Mouse (Mus musculus): ENCODE data around the gene Rnh1. TPM values are rescaled to one million over a fixed set of nuclear protein-coding genes. Genes with fewer than 3 reads are reported as not detected.

Rnh1 gene
- polyA plus RNA-seq (2016; fragmentation: Nextera tagmentation; extraction: Ambion mirVana) = 61.0 and 61.9 TPM in 2 replicates

DNA sequence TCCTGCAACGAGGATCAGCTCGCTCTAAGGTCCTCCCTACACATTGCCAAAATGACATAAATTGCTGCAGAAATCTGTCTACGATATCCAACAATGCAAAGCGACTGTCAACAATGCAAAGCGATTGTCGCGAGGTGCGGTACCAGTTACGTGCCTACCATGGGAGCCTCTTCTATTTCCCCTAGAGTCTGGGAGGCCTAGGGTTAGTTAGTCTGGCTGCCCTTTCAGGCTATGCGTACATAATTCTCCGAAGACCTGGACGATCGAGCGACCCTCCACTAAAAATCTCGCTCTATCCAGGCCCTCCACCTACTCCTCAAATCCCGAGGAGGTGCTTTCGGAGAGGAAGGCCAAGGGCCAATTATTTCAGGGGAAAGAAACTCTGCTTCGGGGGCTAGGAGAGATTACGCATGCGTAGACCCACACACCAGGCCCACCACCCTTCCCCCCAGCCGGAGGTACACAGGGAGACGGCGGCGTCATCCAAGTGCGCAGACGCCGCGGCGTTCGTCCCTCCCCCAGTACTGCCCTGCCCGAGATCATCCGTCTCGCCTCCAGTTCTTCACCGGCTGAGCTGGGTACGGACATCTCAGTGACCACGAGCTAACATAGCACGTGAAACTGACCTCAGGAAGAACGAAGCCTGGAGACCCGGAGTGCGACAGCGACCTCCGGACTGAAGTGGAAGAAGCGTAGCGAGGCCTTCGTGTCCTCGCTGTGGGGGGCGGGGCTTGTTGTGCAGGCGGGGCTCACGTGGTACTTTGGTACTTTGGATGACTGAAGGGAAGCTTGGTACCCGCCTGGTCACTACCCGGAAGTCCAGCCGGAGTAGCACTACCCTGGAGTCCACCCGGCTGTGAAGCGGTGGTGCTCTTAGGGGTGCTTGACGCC is at the start of gene Rnh1:
TSS of gene Rnh1 (minus strand) at position 742 of the 891 bp plus-strand sequence.
- H3K4me1 ChIP-seq = peaks cover 18% of the 10 kb centered on the region
- 0 out of 2 replicates have a peak, but pooled peaks cover 6% of the 10 kb centered on the region for H3K27me3 ChIP-seq
- no peaks in the 10 kb centered on the region for H3K9me3 ChIP-seq (replicated peaks)
- 3% methylated on average over 55 of the region's 55 CpGs for WGBS
- peak within 1 kb of the TSS; percentile 57 for H3K4me3 ChIP-seq
- H3K4me2 ChIP-seq (replicated peaks) = peak within 1 kb of the TSS; percentile 53
- H3K9ac ChIP-seq = peak within 1 kb of the TSS; percentile 73
- H3K27ac ChIP-seq = peak within 1 kb of the TSS; percentile 96
- no peaks in the 10 kb centered on the region for H3K36me3 ChIP-seq
- ATAC-seq (ENCODE audit: low FRiP score) = peak; percentile 98

DNA sequence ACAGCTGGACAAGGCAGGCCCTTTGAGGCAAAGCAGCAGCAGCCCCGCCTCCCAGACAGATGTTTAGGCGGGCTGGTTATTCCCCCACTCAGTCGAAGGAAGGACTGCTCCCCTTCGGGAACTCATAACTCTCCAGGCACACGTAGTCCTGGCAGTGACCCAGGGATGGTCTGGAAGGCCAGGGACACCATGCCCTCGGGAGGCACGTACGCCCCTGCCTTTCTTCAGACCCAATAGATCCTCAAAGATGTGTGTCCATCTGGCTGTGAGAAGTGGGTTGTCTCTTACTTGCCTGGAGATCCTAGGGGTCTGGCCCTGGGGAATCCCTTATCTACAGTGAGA is 49.4 kb upstream of the Rnh1 start:
- Histone ChIP-seq H3K4me1 (peaks cover 21% of the 10 kb centered on the region), H3K27me3 (no peaks in the 10 kb centered on the region), H3K27ac (peak overlapping the region; percentile 85), H3K4me3 (peak overlapping the region; percentile 44), H3K4me2 (replicated peaks) (peak overlapping the region; percentile 84), H3K9me3 (replicated peaks) (no peaks in the 10 kb centered on the region), H3K9ac (peak overlapping the region; percentile 51), H3K36me3 (peaks cover 21% of the 10 kb centered on the region)
- 14% methylated on average over 8 of the region's 8 CpGs for WGBS
- no peak for ATAC-seq (ENCODE audit: low FRiP score)

DNA sequence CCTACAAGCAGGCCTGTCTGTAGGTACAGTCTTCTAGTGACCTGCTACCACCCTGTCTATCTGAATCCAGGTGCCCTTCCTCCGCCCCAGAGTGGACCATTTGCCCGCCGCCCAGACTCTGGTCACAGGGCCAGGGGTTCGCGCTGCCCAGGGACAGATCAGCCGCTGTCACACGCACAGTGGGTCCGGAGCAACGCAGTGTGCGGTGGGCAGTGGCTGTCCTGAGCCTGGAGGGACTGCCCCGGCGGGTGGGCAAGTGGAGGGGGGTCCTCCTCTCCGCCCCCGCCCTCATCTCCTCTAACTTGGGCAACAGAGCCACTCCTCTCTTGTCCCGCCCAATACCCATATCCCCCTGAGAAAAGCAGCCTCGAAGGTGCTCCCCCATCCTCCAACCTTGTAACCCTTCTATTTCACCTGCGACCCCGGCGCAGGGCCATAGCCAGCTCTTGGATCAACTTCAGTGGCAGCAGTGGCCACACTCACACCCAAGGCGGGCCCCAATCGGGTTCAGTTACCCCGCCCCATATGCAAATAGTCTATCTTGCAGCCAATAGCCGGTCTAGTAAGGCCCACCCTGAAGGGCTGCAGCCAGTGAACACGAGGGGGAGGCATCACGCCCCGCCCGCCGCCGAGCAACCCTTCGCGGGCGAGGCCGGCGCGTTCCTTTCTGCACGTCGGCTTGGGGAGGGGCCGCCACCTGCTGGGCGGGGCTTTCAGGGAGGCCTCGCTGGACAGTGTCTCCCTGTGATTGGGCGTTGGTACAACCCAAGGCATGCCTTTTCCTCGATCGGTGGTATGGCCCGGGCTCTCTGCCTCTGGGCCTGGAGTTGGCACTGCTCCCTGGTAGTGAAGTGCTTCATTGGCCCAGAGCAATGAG is 48.8 kb upstream of the Rnh1 start:
- peaks cover 27% of the 10 kb centered on the region for H3K4me1 ChIP-seq
- WGBS = 3% methylated on average over 41 of the region's 44 CpGs
- H3K9me3 ChIP-seq (replicated peaks) = no peaks in the 10 kb centered on the region
- H3K27me3 ChIP-seq = no peaks in the 10 kb centered on the region
- peak overlapping the region; percentile 85 for H3K27ac ChIP-seq
- peak overlapping the region; percentile 73 for H3K9ac ChIP-seq
- peaks cover 21% of the 10 kb centered on the region for H3K36me3 ChIP-seq
- H3K4me3 ChIP-seq = peak overlapping the region; percentile 44
- H3K4me2 ChIP-seq (replicated peaks) = peak overlapping the region; percentile 84
- peak; percentile 97 for ATAC-seq (ENCODE audit: low FRiP score)

DNA sequence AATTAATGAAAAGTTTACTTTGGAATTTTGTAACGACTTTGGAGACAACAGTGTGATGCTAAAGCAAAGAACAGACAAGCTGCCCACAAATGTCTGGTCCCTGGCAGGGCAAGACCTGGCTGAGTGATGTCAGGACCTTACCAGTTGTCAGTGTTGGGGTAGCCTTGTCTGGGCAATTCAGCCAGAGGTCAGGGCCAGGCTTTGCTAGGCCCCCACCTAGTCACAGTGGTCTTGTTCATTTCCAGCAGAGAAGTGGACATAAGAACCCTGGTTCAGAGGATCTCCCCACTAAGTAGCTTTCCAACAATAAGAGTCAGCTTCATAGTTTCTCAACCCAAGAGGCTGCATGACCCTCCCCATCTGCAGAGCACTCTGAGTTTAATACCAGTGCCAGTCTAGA is 47.7 kb upstream of the Rnh1 start:
- WGBS = 91% methylated on average over 1 of the region's 1 CpGs
- no peak overlapping the region for H3K9ac ChIP-seq
- no peak overlapping the region for H3K27ac ChIP-seq

DNA sequence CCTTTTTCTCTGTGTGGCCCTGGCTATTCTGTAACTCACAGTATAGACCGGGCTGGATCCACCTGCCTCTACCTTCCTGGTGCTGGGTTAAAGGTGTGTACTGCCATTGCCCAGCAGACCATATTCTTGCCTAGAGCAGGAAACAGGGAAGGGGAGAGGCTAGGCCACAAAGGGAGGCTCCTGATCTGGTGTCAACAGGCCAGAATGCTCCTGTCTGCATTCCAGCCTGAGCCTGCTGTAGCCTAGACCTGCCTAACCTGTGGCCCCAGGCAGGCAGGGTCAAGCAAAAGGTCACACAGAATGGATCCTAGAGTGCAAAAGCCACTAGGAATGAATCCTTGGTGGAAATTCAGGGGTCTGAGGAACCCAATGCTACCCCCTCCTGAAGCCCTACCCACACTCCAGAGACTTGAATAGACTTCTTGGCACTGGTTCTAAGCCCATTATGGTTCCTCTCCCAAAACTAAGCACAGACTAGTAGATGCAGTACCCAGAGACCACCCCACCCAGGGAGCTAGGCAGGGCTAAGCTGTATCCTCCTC is 47.0 kb upstream of the Rnh1 start:
- WGBS = 92% methylated on average over 1 of the region's 1 CpGs
- peaks cover 39% of the 10 kb centered on the region for H3K4me1 ChIP-seq
- no peaks in the 10 kb centered on the region for H3K9me3 ChIP-seq (replicated peaks)
- no peak overlapping the region for H3K4me3 ChIP-seq
- H3K9ac ChIP-seq = no peak overlapping the region
- peaks cover 21% of the 10 kb centered on the region for H3K36me3 ChIP-seq
- no peak overlapping the region for H3K4me2 ChIP-seq (replicated peaks)
- no peak for ATAC-seq (ENCODE audit: low FRiP score)
- H3K27me3 ChIP-seq = no peaks in the 10 kb centered on the region
- no peak overlapping the region for H3K27ac ChIP-seq

More for the DNA sequence above, 47.7 kb upstream of the Rnh1 start:
- ATAC-seq (ENCODE audit: low FRiP score) = no peak
- Histone ChIP-seq H3K36me3 (peaks cover 21% of the 10 kb centered on the region), H3K4me2 (replicated peaks) (no peak overlapping the region), H3K4me1 (peaks cover 33% of the 10 kb centered on the region), H3K4me3 (peak overlapping the region; percentile 44; the same call in 1 of the 2 replicates), H3K27me3 (no peaks in the 10 kb centered on the region), H3K9me3 (replicated peaks) (no peaks in the 10 kb centered on the region)

GRCm38 (mm10) chr7:141218557-141219133 is 46.0 kb upstream of the Rnh1 start:
- H3K36me3 ChIP-seq = peaks cover 21% of the 10 kb centered on the region
- no peak overlapping the region for H3K9ac ChIP-seq
- no peak overlapping the region for H3K27ac ChIP-seq
- 94% methylated on average over 5 of the region's 5 CpGs for WGBS
- H3K27me3 ChIP-seq = no peaks in the 10 kb centered on the region
- H3K4me1 ChIP-seq = peaks cover 45% of the 10 kb centered on the region
- H3K9me3 ChIP-seq (replicated peaks) = no peaks in the 10 kb centered on the region
- no peak overlapping the region for H3K4me2 ChIP-seq (replicated peaks)
- no peak overlapping the region for H3K4me3 ChIP-seq
- ATAC-seq (ENCODE audit: low FRiP score) = no peak

- H3K4me1 ChIP-seq = peaks cover 46% of the 10 kb centered on the region
- no peak overlapping the region for H3K4me2 ChIP-seq (replicated peaks)
- H3K36me3 ChIP-seq = peaks cover 21% of the 10 kb centered on the region
- no peak for ATAC-seq (ENCODE audit: low FRiP score)
- WGBS = 84% methylated on average over 3 of the region's 3 CpGs
- no peak overlapping the region for H3K4me3 ChIP-seq
- H3K9ac ChIP-seq = no peak overlapping the region
- H3K9me3 ChIP-seq (replicated peaks) = no peaks in the 10 kb centered on the region
- no peaks in the 10 kb centered on the region for H3K27me3 ChIP-seq
- no peak overlapping the region for H3K27ac ChIP-seq
Observed at GRCm38 (mm10) chr7:141218141-141218540, 45.5 kb upstream of the Rnh1 start.

GRCm38 (mm10) chr7:141217343-141218013 is 44.8 kb upstream of the Rnh1 start:
- Histone ChIP-seq H3K27ac (no peak overlapping the region), H3K4me3 (no peak overlapping the region), H3K4me2 (replicated peaks) (no peak overlapping the region), H3K9ac (peak overlapping the region; percentile 18; the same call in 1 of the 2 replicates), H3K36me3 (peaks cover 21% of the 10 kb centered on the region), H3K27me3 (no peaks in the 10 kb centered on the region), H3K9me3 (replicated peaks) (no peaks in the 10 kb centered on the region), H3K4me1 (peaks cover 42% of the 10 kb centered on the region)
- 88% methylated on average over 17 of the region's 17 CpGs for WGBS
- ATAC-seq (ENCODE audit: low FRiP score) = no peak

DNA sequence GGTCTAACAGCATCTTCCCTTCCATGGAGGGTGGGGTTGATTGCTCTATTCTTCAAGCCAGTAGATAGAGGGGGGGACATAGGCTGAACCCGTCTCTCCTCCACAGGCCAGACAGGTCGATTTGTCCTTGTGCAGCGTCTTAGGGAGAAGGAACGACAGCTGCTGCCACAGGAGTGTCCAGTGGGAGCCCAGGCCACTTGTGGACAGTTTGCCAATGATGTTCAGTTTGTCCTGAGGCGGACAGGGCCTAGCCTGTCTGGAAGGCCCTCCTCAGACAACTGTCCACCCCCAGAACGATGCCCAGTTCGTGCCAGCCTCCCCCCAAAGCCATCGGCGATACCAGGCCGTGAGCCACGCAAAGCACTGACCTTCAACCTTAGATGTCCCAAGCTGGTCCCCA is 44.2 kb upstream of the Rnh1 start:
- peaks cover 36% of the 10 kb centered on the region for H3K4me1 ChIP-seq
- no peaks in the 10 kb centered on the region for H3K27me3 ChIP-seq
- 85% methylated on average over 11 of the region's 11 CpGs for WGBS
- peak overlapping the region; percentile 79; the same call in 1 of the 2 replicates for H3K9ac ChIP-seq
- peak overlapping the region; percentile 94 for H3K4me2 ChIP-seq (replicated peaks)
- no peaks in the 10 kb centered on the region for H3K9me3 ChIP-seq (replicated peaks)
- H3K4me3 ChIP-seq = peak overlapping the region; percentile 76
- no peak for ATAC-seq (ENCODE audit: low FRiP score)
- peaks cover 21% of the 10 kb centered on the region for H3K36me3 ChIP-seq
- H3K27ac ChIP-seq = no peak overlapping the region

- Histone ChIP-seq H3K4me2 (replicated peaks) (peak overlapping the region; percentile 94), H3K9ac (peak overlapping the region; percentile 79), H3K4me1 (peaks cover 34% of the 10 kb centered on the region), H3K4me3 (peak overlapping the region; percentile 76), H3K27ac (peak overlapping the region; percentile 96), H3K9me3 (replicated peaks) (no peaks in the 10 kb centered on the region), H3K36me3 (peaks cover 21% of the 10 kb centered on the region), H3K27me3 (no peaks in the 10 kb centered on the region)
- peak; percentile 70 for ATAC-seq (ENCODE audit: low FRiP score)
- WGBS = under 1% methylated on average over 42 of the region's 42 CpGs
Observed at GRCm38 (mm10) chr7:141215880-141216733, 43.5 kb upstream of the Rnh1 start.

All from hindbrain, embryonic 12.5 days (tissue).